Mouse (Mus musculus): ENCODE data around the gene 1700022I11Rik. TPM values are rescaled to one million over a fixed set of nuclear protein-coding genes. Genes with fewer than 3 reads are reported as not detected.
"Not testable (repeated sequence)": the region's sequence is repeated elsewhere in the genome, so short reads cannot be mapped to it uniquely, and the experiment has no call there.

1700022I11Rik gene
- total RNA-seq, 2 experiments from 2014 or later: not detected

- DNase-seq: no peak
Measured at GRCm38 (mm10) chr4:42951206-42952195, 17.9 kb upstream of the 1700022I11Rik start.

GRCm38 (mm10) chr4:42952563-42952962 is 16.8 kb upstream of the 1700022I11Rik start:
- DNase-seq: peak; percentile 68

- DNase-seq: peak; percentile 76
Measured at GRCm38 (mm10) chr4:42953435-42954094, 15.8 kb upstream of the 1700022I11Rik start.

GRCm38 (mm10) chr4:42954297-42954696 is 15.1 kb upstream of the 1700022I11Rik start:
- peak; percentile 88 for DNase-seq

GRCm38 (mm10) chr4:42955200-42955599 is 14.2 kb upstream of the 1700022I11Rik start:
- no peak for DNase-seq

DNA sequence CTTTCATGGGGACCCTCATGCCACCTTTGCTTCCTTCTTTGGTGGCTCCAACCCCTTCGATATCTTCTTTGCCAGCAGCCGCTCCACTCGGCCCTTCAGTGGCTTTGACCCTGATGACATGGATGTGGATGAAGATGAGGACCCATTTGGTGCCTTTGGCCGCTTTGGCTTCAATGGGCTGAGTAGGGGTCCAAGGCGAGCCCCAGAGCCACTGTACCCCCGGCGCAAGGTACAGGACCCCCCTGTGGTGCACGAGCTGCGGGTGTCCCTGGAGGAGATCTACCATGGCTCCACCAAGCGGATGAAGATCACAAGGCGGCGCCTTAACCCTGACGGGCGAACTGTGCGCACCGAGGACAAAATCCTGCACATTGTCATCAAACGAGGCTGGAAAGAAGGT is 12.8 kb upstream of the 1700022I11Rik start:
- no peak for DNase-seq

GRCm38 (mm10) chr4:42957306-42957705 is 12.1 kb upstream of the 1700022I11Rik start:
- DNase-seq: no peak

DNA sequence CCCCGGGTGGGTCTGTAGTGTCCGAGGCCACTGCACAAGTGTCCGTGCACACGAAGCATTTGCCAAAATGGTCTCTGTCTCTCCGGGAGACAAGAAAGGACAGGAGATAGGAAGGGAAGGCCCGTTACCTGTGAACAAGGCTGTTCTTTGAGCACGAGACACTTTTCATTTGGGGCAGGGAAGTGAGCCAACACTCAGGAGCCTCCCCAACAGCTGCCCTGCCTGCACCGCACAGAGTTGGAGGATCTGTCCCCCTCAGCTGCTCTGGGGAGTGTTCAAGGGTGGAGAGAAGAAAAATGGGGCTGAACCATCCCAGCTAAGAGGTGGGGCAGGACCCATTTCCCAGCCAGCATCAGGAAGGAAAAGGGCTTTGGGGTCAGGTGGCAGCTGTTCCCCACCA is 11.4 kb upstream of the 1700022I11Rik start:
- DNase-seq: no peak

DNA sequence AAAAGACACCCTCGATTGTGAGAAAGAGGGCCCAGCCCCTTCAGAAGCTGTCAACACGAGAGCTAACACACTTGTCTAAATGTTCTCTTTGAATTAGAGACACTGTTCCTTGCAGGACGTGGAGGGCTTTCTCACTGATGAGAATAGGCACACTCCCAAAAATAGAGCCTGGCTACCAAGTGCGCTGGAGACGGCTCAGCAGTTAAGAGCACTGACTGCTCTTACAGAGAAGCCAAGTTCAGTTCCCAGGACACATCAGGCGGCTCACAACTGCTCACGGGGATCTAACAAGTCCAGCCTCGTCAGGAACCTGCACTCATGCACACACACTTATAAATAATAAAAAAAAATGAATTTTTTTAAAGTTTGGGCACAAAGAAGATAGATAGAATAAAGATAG is 10.5 kb upstream of the 1700022I11Rik start:
- DNase-seq: no peak

GRCm38 (mm10) chr4:42959382-42959781 is 10.0 kb upstream of the 1700022I11Rik start:
- DNase-seq: no peak

DNA sequence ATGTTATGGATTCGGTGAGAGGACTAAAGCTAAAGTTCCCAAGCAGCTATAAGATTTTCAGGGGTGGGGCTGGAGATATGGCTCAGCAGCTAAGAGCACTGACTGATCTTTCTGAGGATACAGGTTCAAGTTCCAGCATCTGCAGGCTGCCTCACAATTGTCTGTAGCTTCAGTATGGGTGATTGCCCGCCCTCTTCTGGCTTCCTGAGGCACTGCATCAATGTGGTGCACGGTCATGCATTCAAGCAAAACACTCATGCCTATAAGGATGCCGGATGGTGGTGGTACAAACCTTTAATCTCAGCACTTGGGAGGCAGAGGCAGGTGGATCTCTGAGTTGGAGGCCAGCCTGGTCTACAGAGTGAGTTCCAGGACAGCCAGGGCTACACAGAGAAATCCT is 7.8 kb upstream of the 1700022I11Rik start:
- peak; percentile 50 for DNase-seq

- no peak for DNase-seq
Measured at GRCm38 (mm10) chr4:42963480-42963879, 5.9 kb upstream of the 1700022I11Rik start.

DNA sequence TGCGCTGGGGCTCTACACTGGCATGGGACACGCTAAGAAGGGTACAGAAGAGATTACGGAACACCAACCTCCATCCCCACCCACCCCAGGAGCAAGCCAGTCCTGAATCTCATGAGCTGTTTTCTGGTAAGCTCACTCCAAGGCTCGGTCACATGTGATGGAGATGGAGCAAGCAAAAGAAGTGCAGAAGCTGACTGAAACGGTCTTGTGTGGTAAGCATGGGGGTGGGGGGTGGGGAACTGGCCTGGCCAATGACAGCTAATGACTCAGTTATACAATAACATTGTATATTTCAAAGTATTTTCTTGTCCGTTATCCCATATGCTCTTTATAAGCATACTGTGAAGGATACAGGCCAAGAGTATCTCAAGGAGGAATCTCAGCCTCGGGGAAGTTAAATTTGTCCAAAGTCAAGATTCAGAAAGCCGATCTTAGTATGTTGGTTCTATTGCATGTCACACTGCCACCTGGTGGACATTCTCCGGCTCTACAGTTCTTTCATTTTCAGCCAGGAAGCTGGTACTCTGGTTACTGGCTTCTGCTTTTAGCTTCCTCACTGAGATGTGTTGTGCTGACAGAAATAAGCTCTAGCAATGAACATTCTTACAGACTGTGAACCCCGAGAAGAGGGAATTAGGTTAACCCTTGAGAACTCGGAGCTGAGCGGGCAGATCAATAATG is 4.2 kb upstream of the 1700022I11Rik start:
- DNase-seq: no peak

DNA sequence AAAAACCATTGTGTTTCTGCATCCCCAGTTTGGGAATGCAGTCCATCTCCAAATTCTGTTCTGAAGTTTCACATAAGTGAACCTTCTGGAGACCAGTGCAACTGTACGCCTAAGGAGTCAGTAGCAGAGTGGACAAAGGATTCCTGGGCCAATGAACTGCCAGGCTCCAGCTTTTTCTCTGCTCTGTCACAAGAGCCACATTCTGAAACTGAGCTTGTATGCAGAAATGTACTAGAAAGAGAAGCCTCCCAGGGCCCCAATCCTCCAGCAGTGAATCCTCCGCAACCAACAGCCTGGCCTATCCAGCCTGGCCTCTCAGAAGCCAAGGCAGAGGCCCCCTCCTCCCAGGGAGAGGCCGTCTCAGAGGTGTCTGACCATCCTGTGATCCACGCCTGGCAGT is 3.5 kb downstream of the 1700022I11Rik start:
- no peak for DNase-seq

- no peak for DNase-seq
Measured at GRCm38 (mm10) chr4:42973868-42974267, 4.5 kb downstream of the 1700022I11Rik start.

DNA sequence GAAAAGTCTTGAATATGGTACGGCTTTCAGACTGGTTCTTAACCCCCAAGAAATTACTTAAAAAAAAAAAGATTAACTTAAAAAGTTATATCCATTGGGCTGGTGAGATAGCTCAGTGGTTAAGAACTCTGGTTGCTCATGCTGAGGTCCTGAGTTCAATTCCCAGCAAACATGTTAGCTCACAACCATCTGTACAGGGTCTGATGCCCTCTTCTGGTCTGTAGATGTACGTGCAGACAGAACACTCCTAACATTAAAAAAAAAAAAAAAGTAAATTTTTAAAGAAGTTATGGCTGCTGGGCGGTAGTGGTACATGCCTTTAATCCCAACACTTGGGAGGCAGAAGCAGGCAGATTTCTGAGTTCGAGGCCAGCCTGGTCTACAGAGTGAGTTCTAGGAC is 8.7 kb downstream of the 1700022I11Rik start:
- no peak for DNase-seq

- not testable (repeated sequence) for DNase-seq
Measured at GRCm38 (mm10) chr4:42980467-42980866, 11.1 kb downstream of the 1700022I11Rik start.

- DNase-seq: no peak
Measured at GRCm38 (mm10) chr4:42988296-42988695, 18.9 kb downstream of the 1700022I11Rik start.

GRCm38 (mm10) chr4:42998022-42998421 is 28.6 kb downstream of the 1700022I11Rik start:
- DNase-seq: no peak

- peak; percentile 66 for DNase-seq
Measured at GRCm38 (mm10) chr4:42999451-43000140, 30.2 kb downstream of the 1700022I11Rik start.

- DNase-seq: peak; percentile 99
Measured at GRCm38 (mm10) chr4:43000141-43000986, 31.0 kb downstream of the 1700022I11Rik start, which contains the start of gene Vcp. Vcp (minus strand) TSS chr4:43000507.

Data from gastrocnemius, postnatal 10 days (tissue).